Mouse (Mus musculus): ENCODE data around the gene Sgms2.

- TF ChIP-seq CTCF (IDR thresholded peaks at IDR 0.05; ENCODE audit: low read depth): no peak
- no peak for TF ChIP-seq EP300 (optimal IDR thresholded peaks at IDR 0.05)
These were observed 16.7 kb downstream of the Sgms2 start for GRCm38 (mm10) chr3:131474526-131474925.
